Mouse (Mus musculus): ENCODE measurements around the gene Fbll1.
"Not testable (repeated sequence)": the region's sequence is repeated elsewhere in the genome, so short reads cannot be mapped to it uniquely, and the experiment has no call there.

Fbll1 gene

GRCm38 (mm10) chr11:35798874-35799273 lies at the start of gene Fbll1:
TSS of gene Fbll1 (minus strand) at chr11:35798884.
- peak; percentile 33 to 37 for DNase-seq

GRCm38 (mm10) chr11:35844299-35844698 lies 45.6 kb upstream of the Fbll1 start:
- DNase-seq, result no peak

GRCm38 (mm10) chr11:35842560-35842959 lies 43.9 kb upstream of the Fbll1 start:
- DNase-seq, result not testable (repeated sequence)

GRCm38 (mm10) chr11:35841738-35842325 lies 43.1 kb upstream of the Fbll1 start:
- no peak for DNase-seq

- DNase-seq, result not testable (repeated sequence)
Measured at GRCm38 (mm10) chr11:35840806-35841205, 42.1 kb upstream of the Fbll1 start.

GRCm38 (mm10) chr11:35840282-35840681 lies 41.6 kb upstream of the Fbll1 start:
- DNase-seq, result no peak

- DNase-seq, result peak; percentile 86 to 89
Measured at GRCm38 (mm10) chr11:35838345-35839338, 40.0 kb upstream of the Fbll1 start.

- no peak for DNase-seq
Measured at GRCm38 (mm10) chr11:35837156-35838126, 38.8 kb upstream of the Fbll1 start.

GRCm38 (mm10) chr11:35834022-35834760 lies 35.5 kb upstream of the Fbll1 start, which contains the start of gene Rars:
TSS of gene Rars (minus strand) at chr11:35834506.
- peak; percentile 95 for DNase-seq

GRCm38 (mm10) chr11:35833270-35833669 lies 34.6 kb upstream of the Fbll1 start:
- DNase-seq, result no peak

GRCm38 (mm10) chr11:35832139-35832538 lies 33.5 kb upstream of the Fbll1 start:
- no peak for DNase-seq

- no peak for DNase-seq
Measured at GRCm38 (mm10) chr11:35827714-35828113, 29.0 kb upstream of the Fbll1 start.

GRCm38 (mm10) chr11:35816316-35816715 lies 17.6 kb upstream of the Fbll1 start:
- DNase-seq, result no peak

- no peak for DNase-seq
Measured at GRCm38 (mm10) chr11:35811458-35811857, 12.8 kb upstream of the Fbll1 start.

GRCm38 (mm10) chr11:35801332-35801731 lies 2.6 kb upstream of the Fbll1 start:
- no peak for DNase-seq

- peak; percentile 81 to 85 for DNase-seq
Measured at GRCm38 (mm10) chr11:35798495-35798820, 226 bp downstream of the Fbll1 start.

- peak; percentile 61 to 65 for DNase-seq
Measured at GRCm38 (mm10) chr11:35797751-35798494, 761 bp downstream of the Fbll1 start.

GRCm38 (mm10) chr11:35792800-35793199 lies 5.9 kb downstream of the Fbll1 start:
- DNase-seq, result not testable (repeated sequence)

- no peak for DNase-seq
Measured at GRCm38 (mm10) chr11:35788443-35788842, 10.2 kb downstream of the Fbll1 start.

- no peak for DNase-seq
Measured at GRCm38 (mm10) chr11:35784537-35784936, 14.1 kb downstream of the Fbll1 start.

- DNase-seq, result no peak
Measured at GRCm38 (mm10) chr11:35784002-35784401, 14.7 kb downstream of the Fbll1 start.
